Mouse (Mus musculus) cerebellum, adult 11-12 months (tissue): ENCODE results near the gene Vmn1r55.
"Not testable (repeated sequence)": the region's sequence is repeated elsewhere in the genome, so short reads cannot be mapped to it uniquely, and the experiment has no call there.

Experiments used
- DNase-seq: peaks from one replicate; pipeline ENCODE4 v3.0.0; 2022

The Vmn1r55 gene

DNA sequence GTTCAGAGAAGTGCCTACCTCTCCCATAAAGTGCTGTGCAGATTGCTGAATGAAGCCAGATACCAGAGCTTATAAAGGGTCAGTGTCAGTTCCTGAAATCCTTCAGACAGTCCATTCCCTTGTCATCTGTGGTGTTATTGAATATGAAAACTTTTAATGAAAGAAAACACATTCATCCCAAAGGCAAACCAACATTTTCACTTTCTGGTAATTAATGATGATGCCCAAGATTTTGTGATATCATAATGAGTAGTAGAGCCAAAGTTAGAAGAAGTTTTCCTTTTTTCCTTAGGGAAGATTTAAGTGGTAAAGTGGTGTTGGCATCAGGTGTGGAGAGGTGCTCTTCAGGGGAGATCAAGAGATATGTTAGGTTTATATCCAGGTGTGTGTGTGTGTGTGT is at the start of gene Vmn1r55:
Vmn1r55 (minus strand) TSS at position 101 of the 400 bp plus-strand sequence.
- not testable (repeated sequence) for DNase-seq

DNA sequence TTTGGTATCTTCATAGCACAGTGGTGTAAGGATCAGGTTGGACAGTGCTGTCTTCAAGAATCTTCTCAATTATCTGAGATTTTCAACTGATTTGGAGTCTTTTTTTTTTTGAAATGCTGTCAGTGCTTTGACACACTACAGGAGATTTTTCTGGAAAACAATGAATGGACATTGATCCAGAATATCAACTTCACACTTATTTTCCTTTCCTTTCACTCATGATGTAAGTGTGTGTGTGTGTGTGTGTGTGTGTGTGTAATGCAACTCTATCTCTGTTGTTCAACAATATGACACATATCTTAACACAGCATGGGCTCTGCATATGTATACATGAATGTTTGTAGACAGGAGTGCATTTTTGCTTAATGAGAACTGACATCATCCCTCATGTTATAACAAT is 47.2 kb upstream of the Vmn1r55 start, which contains the start of gene Vmn1r56:
Vmn1r56 (minus strand) TSS at position 101 of the 400 bp plus-strand sequence.
- not testable (repeated sequence) for DNase-seq

DNA sequence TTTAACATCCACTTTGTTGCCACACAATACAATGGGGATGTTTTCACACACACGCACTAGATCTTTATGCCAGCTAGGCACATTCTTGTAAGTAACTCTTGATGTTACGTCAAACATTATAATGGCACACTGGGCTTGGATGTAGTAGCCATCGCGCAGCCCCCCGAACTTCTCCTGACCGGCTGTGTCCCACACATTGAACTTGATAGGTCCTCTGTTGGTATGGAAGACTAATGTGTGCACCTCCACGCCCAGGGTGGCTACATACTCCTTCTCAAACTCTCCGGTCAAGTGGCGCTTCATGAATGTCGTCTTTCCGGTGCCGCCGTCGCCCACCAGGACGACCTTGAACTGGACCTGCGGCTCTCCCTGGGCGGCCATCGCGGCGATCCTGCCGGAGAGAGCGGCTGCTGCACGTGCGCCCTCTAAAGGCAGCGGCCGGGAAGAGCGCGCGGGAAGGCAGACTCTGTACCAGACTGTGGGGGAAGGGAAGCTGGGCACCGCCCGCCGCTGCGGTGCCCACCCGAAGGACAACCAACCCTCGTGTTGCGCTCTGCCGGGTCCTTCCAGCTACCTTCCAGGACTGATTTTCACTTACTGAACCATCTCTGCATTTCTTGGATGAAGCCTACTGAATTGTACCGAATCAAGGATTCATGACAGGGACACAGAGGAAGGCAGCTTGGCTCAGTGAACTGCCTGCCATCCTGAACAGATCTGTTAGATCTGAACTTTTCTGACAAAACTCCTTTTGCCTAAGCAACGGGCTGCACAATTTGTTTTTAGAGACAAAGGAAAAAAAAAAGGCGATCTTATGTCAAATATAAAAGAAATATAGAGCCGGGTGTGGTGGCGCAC is 23.7 kb downstream of the Vmn1r55 start, which contains the start of gene Rasl2-9:
Rasl2-9 (minus strand) TSS at position 402 of the 858 bp plus-strand sequence.
- DNase-seq, result peak; percentile 51

DNA sequence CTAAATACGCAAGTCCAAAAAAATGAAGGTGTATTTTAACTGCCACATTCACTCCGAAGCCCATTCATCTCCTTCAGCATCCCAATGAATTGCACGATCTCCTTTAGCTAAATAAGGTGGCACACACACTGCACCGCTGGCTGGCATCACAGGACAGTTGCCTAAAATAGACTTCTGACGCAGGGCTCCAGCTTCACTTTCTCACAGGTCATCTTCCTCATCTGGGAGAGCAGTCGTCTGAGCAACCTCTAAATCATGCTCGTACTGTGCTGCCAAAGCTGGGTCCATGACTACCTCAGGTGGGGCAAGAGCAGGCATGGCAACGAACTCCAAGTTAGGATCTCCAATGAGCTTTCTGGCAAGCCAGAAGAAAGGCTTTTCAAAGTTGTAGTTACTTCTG is 24.4 kb downstream of the Vmn1r55 start:
- no peak for DNase-seq

DNA sequence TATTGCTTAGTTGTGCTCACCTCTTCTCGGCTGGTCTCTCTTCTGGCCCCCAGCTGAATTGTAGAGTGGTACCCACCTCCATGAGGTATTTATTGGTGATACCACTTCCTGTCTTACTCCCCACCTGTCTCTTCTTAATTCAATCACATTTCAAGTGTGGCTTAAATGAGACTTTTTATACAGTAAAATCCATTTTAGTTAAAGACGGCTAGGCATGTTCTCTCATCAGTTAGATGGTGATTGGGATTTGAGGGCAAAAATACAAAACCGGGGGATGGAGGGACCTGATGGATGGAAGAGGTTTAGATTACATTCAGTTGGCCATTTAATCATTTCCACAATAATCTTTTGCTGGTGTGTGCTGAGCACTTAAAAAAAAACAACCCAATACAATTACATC is 32.6 kb downstream of the Vmn1r55 start, which contains the start of gene Rfpl4:
Rfpl4 (minus strand) TSS at position 101 of the 400 bp plus-strand sequence.
- no peak for DNase-seq

DNA sequence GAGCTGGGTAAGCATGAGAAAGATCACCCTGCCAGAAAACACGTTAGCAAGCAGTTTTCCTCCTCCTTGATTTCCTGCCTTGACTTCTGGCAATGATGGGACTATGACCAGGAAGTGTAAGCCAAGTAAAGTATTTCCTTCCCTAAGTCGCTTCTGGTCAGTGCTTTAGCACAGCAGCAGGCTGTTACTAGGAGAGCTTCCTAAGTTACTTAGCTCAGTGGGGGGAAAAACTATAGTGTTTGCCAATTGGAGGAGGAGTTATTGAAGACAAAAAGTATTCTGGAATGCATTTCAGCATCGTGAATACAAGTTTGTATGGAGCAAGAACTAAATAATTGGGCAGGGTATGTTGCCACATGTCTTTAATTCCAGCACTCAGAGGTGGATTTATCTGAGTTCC is 36.8 kb downstream of the Vmn1r55 start:
- DNase-seq, result no peak

DNA sequence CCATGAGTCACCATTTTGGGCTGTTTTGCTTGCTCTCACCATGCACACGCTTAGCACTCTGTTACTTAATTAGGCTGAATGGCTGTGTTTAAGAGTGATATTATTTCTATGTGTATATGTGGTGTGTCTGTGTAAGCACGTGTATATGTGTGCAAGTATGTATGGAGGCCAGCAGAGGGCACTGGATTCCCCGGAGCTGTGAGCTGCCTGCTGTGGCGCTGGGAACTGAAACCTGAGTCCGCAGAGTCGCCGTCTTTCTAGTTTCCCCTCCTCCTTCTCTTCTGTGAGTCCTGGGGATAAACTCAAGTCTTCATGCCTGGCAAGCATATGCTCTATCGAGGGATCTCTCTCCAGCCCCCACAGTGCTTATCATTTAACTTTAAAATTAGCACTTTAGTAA is 40.2 kb downstream of the Vmn1r55 start:
- DNase-seq, result no peak

DNA sequence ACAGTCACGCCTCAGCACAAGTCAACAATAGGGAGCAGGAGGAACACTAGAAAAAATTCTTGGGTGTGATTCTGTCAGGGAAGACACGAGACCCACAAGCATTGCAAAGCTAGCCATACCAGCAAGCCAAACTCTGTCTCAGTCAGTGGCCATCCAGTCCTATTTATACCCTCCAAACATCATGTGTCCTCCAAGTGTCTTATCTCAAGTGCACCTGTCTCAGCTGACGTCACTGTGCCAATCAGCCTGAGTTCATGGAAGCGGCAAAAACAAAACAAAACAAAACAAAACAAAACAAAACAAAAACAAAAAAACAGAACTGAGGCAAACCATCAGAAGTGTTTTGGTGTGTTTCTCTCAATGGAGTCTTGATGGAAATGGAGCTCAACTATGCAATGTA is 41.2 kb downstream of the Vmn1r55 start:
- no peak for DNase-seq

DNA sequence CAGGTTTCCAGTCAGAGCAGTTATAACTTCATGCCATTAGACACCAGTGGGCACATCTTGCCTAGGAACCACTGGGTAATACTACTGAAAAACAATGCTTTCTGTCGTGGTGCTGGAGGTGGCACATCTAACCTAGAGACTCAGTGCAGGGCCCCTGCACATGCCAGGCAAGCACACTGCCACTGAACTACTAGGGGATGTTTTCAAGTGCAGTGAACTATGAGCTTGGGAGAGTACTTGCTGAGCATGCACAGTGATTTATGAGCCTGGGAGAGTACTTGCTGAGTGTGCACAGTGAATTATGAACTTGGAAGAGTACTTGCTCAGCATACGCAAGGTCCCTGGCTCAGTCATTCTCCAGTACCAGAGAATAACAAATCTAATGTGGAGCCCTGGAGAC is 46.9 kb downstream of the Vmn1r55 start:
- no peak for DNase-seq

DNA sequence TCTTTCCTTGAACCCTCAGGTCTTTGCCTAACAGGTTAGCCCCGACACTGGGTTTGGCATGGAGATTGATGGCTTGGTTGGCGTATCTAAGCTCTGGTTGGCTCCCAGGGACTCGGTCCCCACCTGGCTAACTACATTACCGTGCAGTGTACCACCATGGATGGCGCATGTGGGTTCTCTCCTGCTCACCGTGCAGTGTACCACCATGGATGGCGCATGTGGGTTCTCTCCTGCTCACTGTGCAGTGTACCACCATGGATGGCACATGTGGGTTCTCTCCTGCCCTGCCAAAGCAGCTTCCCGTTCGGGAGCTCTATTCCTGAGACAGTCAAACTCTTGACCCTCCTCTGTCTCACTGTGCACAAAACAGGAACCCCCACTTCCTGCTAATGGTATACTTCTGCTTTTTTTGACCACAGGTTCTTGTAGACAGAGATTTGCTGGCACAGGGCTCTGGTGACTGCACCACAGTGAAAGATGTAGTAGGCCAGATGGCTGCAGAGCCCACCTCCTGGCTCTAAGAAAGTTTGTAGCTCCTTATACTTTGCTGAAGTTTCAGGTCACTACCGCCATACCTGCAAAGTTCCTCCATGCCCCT is 48.3 kb downstream of the Vmn1r55 start:
- no peak for DNase-seq

DNA sequence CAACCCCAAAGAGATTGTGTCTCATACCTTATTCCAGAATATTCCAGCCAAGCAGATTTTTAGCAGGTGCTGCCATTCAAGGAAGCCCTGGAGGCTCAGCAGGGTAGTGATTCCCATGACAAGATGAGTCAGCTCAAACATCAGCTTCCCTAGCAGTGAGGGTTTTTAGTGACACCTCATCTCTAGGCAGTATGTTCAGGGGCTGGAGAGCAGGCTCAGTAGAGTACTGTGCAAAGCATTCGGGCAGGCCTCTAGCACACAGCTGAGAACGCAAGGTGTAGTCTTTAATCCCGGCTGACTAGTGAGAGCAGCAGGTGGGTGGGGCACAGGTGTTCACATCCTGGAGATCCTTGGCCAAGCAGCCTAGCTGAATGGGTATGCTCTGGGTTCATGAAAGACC is 49.7 kb downstream of the Vmn1r55 start:
- no peak for DNase-seq

DNA sequence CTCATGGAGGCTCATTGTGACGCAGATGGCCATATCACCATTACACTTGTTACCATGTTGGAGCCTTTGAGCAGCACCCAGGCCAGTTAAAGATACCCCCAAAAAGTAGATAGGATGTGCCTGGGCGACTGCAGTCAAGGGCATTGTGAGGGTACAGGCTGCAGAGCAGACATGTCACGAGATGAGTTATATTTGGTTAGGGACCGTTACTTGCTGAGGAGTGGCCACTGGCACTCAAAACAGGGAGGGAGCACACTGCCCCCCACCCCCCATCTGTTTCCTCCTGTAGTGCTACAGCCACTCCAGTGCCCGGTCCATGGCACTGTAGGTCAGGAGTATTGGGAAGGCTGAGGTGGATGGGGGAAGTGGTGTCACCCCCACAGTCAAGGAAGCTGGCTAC is 50.7 kb downstream of the Vmn1r55 start:
- DNase-seq, result no peak

DNA sequence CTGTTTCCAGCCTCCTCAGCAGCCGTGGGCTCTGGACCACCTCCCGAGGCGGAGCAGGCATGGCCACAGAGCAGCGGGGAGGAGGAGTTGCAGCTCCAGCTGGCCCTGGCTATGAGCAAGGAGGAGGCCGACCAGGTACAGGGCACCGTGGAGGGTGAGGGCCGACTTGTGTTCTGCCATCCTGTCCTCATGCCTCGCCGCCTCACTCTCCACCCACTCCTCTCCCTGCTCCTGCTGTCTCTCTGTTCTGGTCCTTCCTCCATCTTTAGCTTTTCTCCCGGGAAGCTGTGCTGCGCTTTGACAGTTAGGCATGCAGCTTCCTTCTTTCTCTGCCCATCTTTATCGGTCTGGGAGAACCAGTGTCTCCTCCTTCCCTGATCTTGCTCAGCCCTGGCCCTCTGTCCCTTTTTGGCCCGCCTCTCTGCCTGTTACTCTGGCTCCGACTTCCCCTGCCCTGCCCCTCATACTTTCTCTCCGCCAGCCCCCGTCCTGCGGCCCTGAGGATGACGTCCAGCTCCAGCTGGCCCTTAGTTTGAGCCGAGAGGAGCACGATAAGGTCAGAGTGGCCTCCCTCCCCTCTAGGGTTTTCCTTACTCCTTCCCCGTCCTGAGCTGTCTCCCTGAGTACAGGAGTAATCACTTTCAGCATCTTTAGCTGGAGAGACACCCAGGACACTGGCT is 56.5 kb downstream of the Vmn1r55 start:
- DNase-seq, result peak; percentile 4

DNA sequence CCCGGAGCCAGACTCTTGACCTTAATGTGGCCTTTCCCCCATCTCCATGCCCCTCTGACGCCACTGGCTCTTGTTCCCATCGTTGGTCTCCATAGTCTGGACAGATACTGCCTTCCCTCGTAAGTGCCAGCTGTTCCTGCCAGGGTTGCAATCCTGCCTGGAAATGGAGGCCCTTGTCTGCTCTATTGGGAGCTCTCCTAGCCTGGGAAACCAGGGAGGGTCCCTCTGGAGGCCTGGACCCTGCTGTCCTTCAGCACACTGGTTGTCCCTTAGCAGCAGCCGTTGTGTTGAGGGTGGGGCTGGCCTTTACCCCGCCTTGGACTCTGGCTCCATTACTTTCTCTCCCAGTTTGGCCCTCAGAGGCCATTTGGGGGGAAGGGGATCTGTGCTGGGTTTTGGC is 57.1 kb downstream of the Vmn1r55 start:
- DNase-seq, result peak; percentile 4

DNA sequence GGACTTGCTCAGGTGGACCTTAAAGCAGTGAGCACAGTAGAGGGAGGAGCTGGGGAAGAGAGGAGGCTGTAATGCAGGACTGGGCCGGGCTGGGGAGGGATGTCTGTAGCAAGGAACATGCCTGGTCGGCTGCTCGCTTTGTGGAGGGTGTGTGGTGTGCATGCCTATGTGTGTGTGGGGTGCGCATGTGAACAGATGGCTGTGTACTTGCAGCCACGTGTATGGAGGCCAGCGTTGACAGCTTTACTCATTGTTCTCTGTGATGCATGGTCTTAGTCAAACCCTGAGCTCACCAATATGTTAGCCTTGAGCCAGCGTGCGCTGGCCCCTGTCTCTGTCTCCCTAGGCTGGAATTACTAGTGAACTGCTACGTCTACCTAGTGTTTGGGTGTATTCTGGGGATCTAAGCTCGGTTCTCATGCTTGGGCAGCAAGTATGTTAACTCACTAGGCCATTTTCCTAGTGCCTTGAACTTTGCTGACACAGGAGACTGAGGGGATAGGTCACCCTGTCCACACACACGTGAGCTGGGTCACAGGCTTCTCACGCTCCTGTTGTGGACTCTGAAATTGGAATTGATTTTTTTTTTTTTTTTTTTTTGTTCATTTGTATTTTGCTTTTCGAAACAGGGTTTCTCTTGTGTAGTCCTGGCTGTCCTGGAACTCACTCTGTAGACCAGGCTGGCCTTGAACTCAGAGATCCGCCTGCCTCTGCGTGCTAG is 58.3 kb downstream of the Vmn1r55 start:
- no peak for DNase-seq

DNA sequence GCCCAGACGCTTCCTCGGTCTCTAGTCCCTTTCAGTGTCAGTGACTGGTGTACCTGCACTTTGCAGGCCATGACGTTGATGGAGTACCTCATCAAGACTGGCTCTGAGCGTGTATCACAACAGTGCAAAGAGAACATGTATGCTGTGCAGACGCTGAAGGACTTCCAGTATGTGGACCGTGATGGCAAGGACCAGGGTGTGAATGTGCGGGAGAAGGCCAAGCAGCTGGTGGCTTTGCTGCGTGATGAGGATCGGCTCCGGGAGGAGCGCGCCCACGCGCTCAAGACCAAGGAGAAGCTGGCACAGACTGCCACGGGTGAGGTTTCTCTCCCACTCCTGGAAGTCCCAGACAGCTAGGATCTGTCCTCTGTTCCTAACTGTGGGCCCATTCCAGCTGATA is 59.6 kb downstream of the Vmn1r55 start:
- peak; percentile 3 for DNase-seq

DNA sequence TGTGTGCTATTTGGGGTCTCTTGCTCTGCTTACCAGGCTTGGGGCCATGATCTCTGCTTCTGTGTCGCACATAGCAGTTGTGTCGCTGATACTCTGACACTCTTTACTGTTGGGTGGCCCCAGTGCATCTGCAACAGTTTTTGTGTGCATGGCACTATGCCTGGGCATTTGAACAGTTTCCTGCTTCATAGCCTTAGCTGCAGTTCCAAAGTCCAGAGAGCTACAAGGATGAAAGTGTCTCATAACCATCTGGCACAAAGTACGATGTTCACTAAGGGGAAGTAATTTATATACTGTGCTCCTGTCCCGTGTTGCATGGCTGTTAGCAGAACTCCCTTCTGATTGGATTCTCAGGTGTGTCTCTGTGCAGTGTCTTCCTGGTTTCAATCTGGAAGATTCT is 61.6 kb downstream of the Vmn1r55 start:
- no peak for DNase-seq

DNA sequence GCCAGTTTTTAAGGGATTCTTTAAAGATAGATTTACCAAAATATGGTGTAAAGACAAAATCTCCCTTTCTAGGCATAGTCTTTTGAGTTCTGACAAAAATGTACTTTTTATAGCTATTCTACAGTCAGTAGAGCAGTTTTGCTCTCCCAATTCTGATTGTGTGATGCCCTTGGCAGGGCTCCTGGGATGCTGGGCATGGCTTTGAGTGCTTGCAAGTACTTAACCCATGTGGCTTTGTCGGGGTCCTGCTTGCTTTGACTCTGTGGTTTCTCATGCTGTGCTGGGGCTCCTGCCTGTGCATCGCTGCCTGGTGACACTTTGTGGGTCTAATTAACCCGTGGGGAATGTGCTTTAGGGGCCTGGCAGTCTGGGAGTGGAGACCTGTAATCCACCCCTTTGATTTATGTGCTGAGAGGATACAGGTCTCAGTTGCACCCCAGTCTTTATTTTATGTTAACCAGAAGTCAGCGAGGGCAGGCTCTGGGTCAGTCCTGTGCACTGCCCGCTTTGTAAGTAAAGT is 62.5 kb downstream of the Vmn1r55 start:
- DNase-seq, result peak; percentile 14

DNA sequence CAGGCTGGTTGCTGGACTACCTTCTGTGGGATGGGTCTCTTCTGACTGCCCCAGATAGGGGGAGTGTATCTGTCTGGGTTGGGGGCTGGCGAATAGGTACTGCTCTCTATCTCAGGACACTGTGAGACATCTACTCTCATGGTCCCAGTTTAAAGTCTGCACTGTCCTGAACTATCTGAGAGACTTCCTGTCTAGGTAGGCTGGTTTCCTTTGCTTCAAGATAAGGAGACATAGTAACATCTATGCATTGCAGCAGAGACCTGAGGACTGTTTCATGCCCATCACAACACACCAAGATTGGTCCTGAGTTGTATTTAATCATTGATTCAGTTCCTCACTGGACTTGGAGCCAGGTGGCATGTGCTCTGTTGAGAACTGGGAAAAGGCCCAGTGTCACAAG is 64.0 kb downstream of the Vmn1r55 start:
- DNase-seq, result no peak

DNA sequence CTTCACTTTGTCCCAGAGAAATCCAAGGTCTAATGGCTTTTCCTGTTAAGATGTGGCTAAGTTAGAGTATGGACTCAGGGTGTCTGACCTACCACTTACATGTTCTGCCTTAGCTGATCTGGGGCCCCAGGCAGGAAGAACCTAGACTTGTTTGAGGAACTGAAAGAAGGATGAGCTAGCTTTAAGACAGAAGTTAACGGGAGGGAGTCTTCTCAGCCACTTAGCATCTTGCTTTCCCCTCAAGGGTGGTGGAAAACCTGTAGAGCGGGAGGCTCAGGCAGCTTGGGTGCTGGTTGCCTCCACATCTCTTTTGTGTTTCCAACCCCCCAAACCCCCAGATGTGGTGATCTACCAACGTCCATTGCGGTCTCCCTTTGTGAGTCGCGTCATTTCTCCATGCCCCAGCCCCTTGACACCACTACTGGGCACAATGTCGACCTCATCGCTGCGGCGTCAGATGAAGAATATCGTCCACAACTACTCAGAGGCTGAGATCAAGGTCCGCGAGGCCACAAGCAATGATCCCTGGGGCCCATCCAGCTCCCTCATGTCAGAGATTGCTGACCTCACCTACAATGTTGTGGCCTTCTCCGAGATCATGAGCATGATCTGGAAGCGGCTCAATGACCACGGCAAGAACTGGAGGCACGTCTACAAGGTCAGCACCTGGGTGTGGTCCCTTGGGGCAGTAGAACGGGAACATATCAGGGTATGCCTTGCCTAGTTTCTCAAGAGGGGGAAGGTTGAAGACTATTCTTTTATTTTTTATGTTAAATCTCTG is 66.0 kb downstream of the Vmn1r55 start:
- DNase-seq, result no peak

DNA sequence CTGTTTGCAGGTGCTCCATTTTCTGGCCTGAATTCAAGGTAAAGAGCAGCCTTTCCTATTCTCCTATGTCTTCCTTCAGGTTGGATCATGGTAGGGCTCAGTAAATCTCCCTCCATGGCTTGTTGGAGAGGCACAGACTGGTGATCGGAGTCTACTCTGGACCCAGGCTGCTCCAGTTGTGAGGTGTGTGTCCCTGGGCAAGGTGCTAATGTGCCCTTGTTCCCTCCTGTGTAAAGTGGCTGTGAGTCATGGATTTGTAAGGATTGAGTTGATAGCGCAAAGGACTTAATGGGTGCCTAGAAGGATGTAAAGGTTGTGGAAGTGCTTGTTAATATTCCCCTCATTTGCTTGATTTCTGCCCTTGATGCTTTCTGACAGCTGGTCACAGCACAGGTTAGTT is 67.5 kb downstream of the Vmn1r55 start:
- no peak for DNase-seq

DNA sequence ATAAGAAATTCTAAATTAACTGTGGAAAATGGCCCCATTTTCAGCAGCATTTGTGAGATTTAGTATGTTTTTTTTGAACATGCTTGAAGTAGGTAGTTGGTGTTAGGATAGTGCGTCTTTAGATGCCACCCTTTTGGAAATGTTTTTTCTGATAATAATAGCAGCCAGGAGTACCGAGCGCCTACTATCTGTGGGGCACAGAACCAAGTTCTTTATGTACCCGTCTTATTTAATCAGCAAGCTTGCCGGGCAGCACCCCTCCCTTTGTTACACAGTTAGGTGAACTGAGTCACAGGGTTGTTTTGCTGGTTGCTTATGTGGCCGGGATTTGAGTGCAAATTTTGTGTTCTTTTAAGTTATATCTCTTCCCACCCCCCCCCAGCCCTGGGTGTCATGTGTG is 68.2 kb downstream of the Vmn1r55 start:
- no peak for DNase-seq
